ENCODE assay signal across 11 mouse cellular contexts in genomic region chr10:12643336-12643735, GRCm38 (mm10).
DNase-seq lines count a peak whose midpoint lies in the region; ATAC-seq and TF ChIP-seq lines count a peak whose summit lies in the region.
"Had no signal": no experiment of that assay in that cellular context is flagged by ENCODE, and none has a peak within 500 bp of the region (broad histone marks: within the 10 kb centered on the region; RNA-seq: fewer than 3 reads in every experiment).

No protein-coding gene starts in this region.

- no peak overlapping the region for H3K4me2 ChIP-seq in intestine, postnatal 0 days (replicated peaks; ENCODE audit: low read depth)
- no peak overlapping the region for H3K4me2 ChIP-seq in intestine, embryonic 15.5 days (replicated peaks)
- no peak overlapping the region for H3K4me2 ChIP-seq in liver, embryonic 12.5 days
- H3K4me2 ChIP-seq: stomach, embryonic 15.5 days had no signal

- no peak overlapping the region for H3K9ac ChIP-seq in intestine, postnatal 0 days (ENCODE audit: low read depth, low read length)
- no peak overlapping the region for H3K9ac ChIP-seq in intestine, embryonic 15.5 days
- no peak overlapping the region for H3K9ac ChIP-seq in liver, embryonic 12.5 days
- H3K9ac ChIP-seq: stomach, embryonic 15.5 days had no signal

- no peaks in the 10 kb centered on the region for H3K4me1 ChIP-seq in intestine, postnatal 0 days (replicated peaks; ENCODE audit: control insufficient read depth, insufficient read depth, low read length)
- no peaks in the 10 kb centered on the region for H3K4me1 ChIP-seq in intestine, embryonic 15.5 days (replicated peaks)
- no peaks in the 10 kb centered on the region for H3K4me1 ChIP-seq in liver, embryonic 12.5 days
- H3K4me1 ChIP-seq: stomach, embryonic 15.5 days had no signal

- WGBS in intestine, postnatal 0 days = 79% methylated on average over 8 of the region's 8 CpGs
- 74% methylated on average over 8 of the region's 8 CpGs for WGBS in intestine, embryonic 15.5 days
- WGBS in liver, embryonic 12.5 days (ENCODE audit: insufficient replicate concordance) = 65% methylated on average over 8 of the region's 8 CpGs

- no peak overlapping the region for H3K4me3 ChIP-seq in intestine, postnatal 0 days (ENCODE audit: low read depth, low read length)
- H3K4me3 ChIP-seq in intestine, embryonic 15.5 days (replicated peaks) = no peak overlapping the region
- no peak overlapping the region for H3K4me3 ChIP-seq in layer of hippocampus, adult 2 months
- no peak overlapping the region for H3K4me3 ChIP-seq in liver, embryonic 12.5 days
- H3K4me3 ChIP-seq: stomach, embryonic 15.5 days had no signal

- ATAC-seq in intestine, postnatal 0 days = no peak
- ATAC-seq in intestine, embryonic 15.5 days = no peak
- peak; percentile 54; the same call in 1 of the 2 replicates for ATAC-seq in liver, embryonic 12.5 days
- ATAC-seq: CD4-positive, CD25-positive, alpha-beta regulatory T cell, adult 4 months had no signal

- no peaks in the 10 kb centered on the region for H3K36me3 ChIP-seq in intestine, postnatal 0 days (ENCODE audit: control insufficient read depth, insufficient read depth)
- H3K36me3 ChIP-seq in intestine, embryonic 15.5 days = no peaks in the 10 kb centered on the region
- H3K36me3 ChIP-seq in liver, embryonic 12.5 days = no peaks in the 10 kb centered on the region

- H3K27me3 ChIP-seq in intestine, postnatal 0 days (replicated peaks; ENCODE audit: control insufficient read depth, insufficient read depth, low read length) = no peaks in the 10 kb centered on the region
- H3K27me3 ChIP-seq in intestine, embryonic 15.5 days (replicated peaks) = no peaks in the 10 kb centered on the region
- H3K27me3 ChIP-seq in liver, embryonic 12.5 days (replicated peaks) = no peaks in the 10 kb centered on the region
- H3K27me3 ChIP-seq: stomach, embryonic 15.5 days had no signal

- peak; percentile 43 for TF ChIP-seq CTCF in intestine, postnatal 0 days (IDR thresholded peaks at IDR 0.05; ENCODE audit: low read depth)
- peak; percentile 72 for TF ChIP-seq CTCF in layer of hippocampus, adult 2 months (conservative IDR thresholded peaks at IDR 0.05)

- DNase-seq in NIH3T3 (ENCODE audit: low read depth) = peak; percentile 9
- DNase-seq in layer of hippocampus, adult 2 months (ENCODE audit: low spot score in 2 of 2) = peak; percentile 26 to 35
- DNase-seq in c-Kit-positive CD71-positive TER-119-positive erythroid progenitor cells, embryonic 14.5 days (ENCODE audit: low spot score) = no peak
- no peak for DNase-seq in thymus, postnatal 25 days
- no peak for DNase-seq in heart, postnatal 36 days
- DNase-seq: lung, postnatal 4 days had no signal

- H3K27ac ChIP-seq in intestine, postnatal 0 days (ENCODE audit: low read depth, low read length) = no peak overlapping the region
- no peak overlapping the region for H3K27ac ChIP-seq in intestine, embryonic 15.5 days
- H3K27ac ChIP-seq in layer of hippocampus, adult 2 months = no peak overlapping the region
- H3K27ac ChIP-seq in liver, embryonic 12.5 days = no peak overlapping the region
- H3K27ac ChIP-seq: stomach, embryonic 15.5 days had no signal

- H3K9me3 ChIP-seq in intestine, postnatal 0 days (ENCODE audit: control insufficient read depth) = no peaks in the 10 kb centered on the region
- H3K9me3 ChIP-seq in intestine, embryonic 15.5 days = no peaks in the 10 kb centered on the region
- no peaks in the 10 kb centered on the region for H3K9me3 ChIP-seq in liver, embryonic 12.5 days (replicated peaks)
- H3K9me3 ChIP-seq: stomach, embryonic 15.5 days had no signal

- intact Hi-C loops in heart, postnatal 36 days (cut with DNase I) = no loop called here

Comparison
In these comparisons a context has a peak if more than half of its experiments do, and no peak if none do; other contexts are left out.
1. DNase-seq: peak in NIH3T3 (single experiment) and layer of hippocampus, adult 2 months (2 of 2); none in c-Kit-positive CD71-positive TER-119-positive erythroid progenitor cells, embryonic 14.5 days (single experiment), thymus, postnatal 25 days (single experiment) and heart, postnatal 36 days (0 of 2).